Mouse (Mus musculus) spleen, adult 2 months (tissue): ENCODE measurements around the gene Ikzf4. TPM values are rescaled to one million over a fixed set of nuclear protein-coding genes. Genes with fewer than 3 reads are reported as not detected.
A peak's percentile ranks its signal among the peaks of the same experiment; 100 is the strongest.

Experiments used
- DNase-seq, 2 experiments: peaks; one replicate each; pipeline versions ENCODE4 v3.0.0 to v3.0.0-alpha.2; 2012 to 2021; ENCODE audit warnings: low spot score in 2 of 2, low read depth in 1 of 2
- H3K27ac ChIP-seq: fragments of 200-500 bp; 2 replicates; pipeline ENCODE4 v1.5.1; 2012; ENCODE audit warnings: low read length, inconsistent platforms; ENCODE audit not compliant: insufficient read depth
- H3K27me3 ChIP-seq: fragments of 200-500 bp; 2 replicates; pipeline ENCODE4 v1.6.1; 2012; ENCODE audit warnings: mild to moderate bottlenecking, moderate library complexity, low read length, inconsistent platforms; ENCODE audit not compliant: control insufficient read depth, insufficient read depth
- H3K36me3 ChIP-seq: fragments of 200-500 bp; 2 replicates; pipeline ENCODE4 v1.6.1; 2012; ENCODE audit warnings: mild to moderate bottlenecking, low read length, inconsistent platforms; ENCODE audit not compliant: control insufficient read depth, insufficient read depth
- H3K4me1 ChIP-seq: fragments of 200-500 bp; 2 replicates; pipeline ENCODE4 v1.6.1; 2011; ENCODE audit warnings: inconsistent platforms; ENCODE audit not compliant: control insufficient read depth, insufficient read depth, insufficient read length
- H3K4me3 ChIP-seq: fragments of 200-500 bp; 2 replicates; pipeline ENCODE4 v1.5.1; 2011; ENCODE audit warnings: mild to moderate bottlenecking, inconsistent platforms; ENCODE audit not compliant: insufficient read depth, insufficient read length; ENCODE audit errors: extremely low read depth
- CTCF ChIP-seq: fragments of 200-500 bp; IDR thresholded peaks from 2 replicates; pipeline ENCODE4 v1.5.1; 2011; ENCODE audit warnings: mild to moderate bottlenecking, inconsistent platforms; ENCODE audit not compliant: insufficient read depth, insufficient read length, insufficient replicate concordance; ENCODE audit errors: extremely low read depth
- POLR2A ChIP-seq: fragments of 200-500 bp; IDR thresholded peaks from 2 replicates; pipeline ENCODE4 v1.6.1; 2011; ENCODE audit warnings: low read depth, low read length, inconsistent platforms
- WGBS: fragments of 180-500 bp; shearing (Covaris S2); methylation state at CpG from one replicate; pipeline ENCODE4 v1.1.7; 2018; 5-methylcytosine and 5-hydroxymethylcytosine counted together
- polyA plus RNA-seq: library from polyadenylated mRNA; depleted of rRNA; stranded (reverse); fragments of >200 nt; gene quantifications from 2 replicates; pipeline ENCODE4 v1.2.3, GENCODE M21; 2012

Gene Ikzf4
- polyA plus RNA-seq, 1 experiment: 1.1 TPM

DNA sequence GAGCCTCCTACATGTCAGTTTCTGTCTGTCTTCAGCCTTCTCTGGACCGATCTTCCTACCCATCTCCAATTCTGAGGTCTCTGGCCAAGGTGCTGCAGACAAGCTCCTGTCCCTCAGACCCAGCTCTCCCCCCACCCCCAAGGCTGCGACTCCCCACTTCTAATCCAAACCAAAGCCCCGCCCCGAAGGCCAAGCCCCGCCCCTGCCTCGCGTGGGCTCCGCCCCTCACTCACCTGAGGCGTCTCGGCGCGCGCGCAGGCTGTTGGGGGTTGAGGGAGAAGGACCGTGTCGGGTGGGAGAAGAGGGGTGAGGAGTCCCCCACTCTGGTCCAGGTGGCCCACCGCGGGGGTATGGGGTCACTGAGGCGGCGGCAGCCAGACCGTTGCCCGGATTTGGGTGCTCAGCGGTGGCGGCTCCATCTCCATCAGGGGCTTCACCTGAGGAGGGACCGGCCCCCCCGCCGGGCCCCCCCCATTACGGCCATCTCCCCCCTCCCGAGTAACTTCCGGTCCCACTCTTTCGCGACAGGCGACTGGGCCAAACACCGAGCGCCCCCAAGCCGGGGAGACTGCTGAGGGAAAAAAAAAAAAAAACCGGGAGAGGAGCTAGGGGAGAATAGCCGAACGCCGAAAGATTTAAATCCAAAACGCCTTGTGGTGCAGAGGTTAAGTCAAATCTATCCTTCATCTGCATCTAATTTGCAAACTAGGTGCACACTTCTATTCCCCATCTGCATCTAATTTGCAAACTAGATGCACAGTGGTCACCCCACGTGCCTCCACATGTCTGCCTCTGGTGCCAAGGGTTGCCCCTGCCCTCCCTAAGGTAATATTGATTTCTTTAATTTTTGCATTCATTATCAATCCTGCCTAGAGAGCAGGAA is 23.2 kb upstream of the Ikzf4 start:
- peak in 1 of 2 experiments; percentile 31 for DNase-seq
- H3K4me3 ChIP-seq: peak overlapping the region; percentile 59
- no peak overlapping the region for H3K27ac ChIP-seq
- TF ChIP-seq CTCF: no peak
- TF ChIP-seq POLR2A: no peak
- H3K4me1 ChIP-seq: peaks cover 11% of the 10 kb centered on the region
- H3K27me3 ChIP-seq: 0 out of 2 replicates have a peak, but pooled peaks cover 1% of the 10 kb centered on the region
- H3K36me3 ChIP-seq: peaks cover 4% of the 10 kb centered on the region
- 4% methylated on average over 42 of the region's 42 CpGs for WGBS

DNA sequence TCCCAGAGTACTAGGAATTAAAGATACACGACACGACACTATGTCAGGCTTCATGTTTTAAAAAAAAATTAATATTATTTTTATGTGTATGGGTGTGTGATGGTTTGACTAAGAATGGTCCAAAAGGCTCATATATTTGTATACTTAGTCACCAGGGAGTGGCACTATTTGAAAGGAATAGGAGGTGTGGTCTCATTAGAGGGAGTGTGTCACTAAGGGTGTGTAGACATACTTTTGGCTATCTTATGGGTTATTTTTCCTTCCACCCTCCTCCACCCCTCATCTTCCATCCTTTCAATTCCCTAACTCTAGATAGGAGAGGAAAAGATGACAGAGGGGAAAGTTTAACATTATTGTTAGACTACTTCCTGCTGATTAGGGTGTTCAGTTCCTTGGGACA is 20.0 kb upstream of the Ikzf4 start:
- TF ChIP-seq POLR2A (no peak), CTCF (no peak)
- no peak overlapping the region for H3K27ac ChIP-seq
- H3K4me1 ChIP-seq: peaks cover 7% of the 10 kb centered on the region
- WGBS: 96% methylated on average over 2 of the region's 2 CpGs
- DNase-seq: no peak
- 0 out of 2 replicates have a peak, but pooled peaks cover 1% of the 10 kb centered on the region for H3K27me3 ChIP-seq
- no peak overlapping the region for H3K4me3 ChIP-seq
- 0 out of 2 replicates have a peak, but pooled peaks cover under 1% of the 10 kb centered on the region for H3K36me3 ChIP-seq

DNA sequence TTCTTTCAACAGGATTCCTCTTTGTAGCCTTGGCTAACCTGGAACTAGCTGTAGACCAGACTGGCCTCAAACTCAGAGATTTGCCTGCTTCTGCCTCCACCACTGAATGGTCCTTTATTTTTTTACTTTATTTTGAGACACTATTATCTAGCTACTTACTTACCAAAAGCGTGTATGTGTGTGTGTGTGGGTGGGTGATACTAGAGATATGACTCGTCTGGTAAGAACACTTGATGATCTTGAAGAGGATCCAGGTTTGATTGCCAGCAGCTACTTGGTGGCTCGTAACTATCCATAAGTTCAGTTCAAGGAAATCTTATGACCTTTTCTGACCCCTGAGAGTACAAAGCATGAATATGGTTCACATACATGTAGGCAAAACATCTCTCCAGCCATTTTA is 19.5 kb upstream of the Ikzf4 start:
- no peak for DNase-seq
- H3K27me3 ChIP-seq: 0 out of 2 replicates have a peak, but pooled peaks cover 1% of the 10 kb centered on the region
- no peak overlapping the region for H3K27ac ChIP-seq
- H3K4me1 ChIP-seq: peaks cover 7% of the 10 kb centered on the region
- no peaks in the 10 kb centered on the region for H3K36me3 ChIP-seq
- TF ChIP-seq CTCF (no peak), POLR2A (no peak)
- 76% methylated on average over 3 of the region's 3 CpGs for WGBS
- H3K4me3 ChIP-seq: no peak overlapping the region

DNA sequence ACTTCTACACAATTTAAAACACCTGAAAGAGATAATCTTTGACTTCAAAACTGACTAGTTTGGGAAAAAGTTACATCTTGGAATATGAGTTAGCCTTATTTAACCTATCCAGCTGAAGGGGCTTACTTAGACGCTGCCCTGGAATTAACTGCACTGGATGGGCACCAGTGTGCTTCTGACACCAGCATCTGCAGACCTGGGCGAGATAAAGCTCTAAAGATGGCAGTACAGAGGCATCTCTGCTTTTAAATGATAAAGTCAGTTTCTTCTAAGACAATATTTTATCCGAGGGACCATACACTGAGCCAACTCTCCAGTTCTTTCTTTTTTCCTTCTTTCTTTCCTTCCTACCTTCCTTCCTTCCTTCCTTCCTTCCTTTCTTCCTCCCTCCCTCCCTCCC is 19.0 kb upstream of the Ikzf4 start:
- no peak overlapping the region for H3K4me3 ChIP-seq
- H3K4me1 ChIP-seq: peaks cover 7% of the 10 kb centered on the region
- H3K36me3 ChIP-seq: no peaks in the 10 kb centered on the region
- H3K27ac ChIP-seq: no peak overlapping the region
- 0 out of 2 replicates have a peak, but pooled peaks cover 1% of the 10 kb centered on the region for H3K27me3 ChIP-seq
- WGBS: 75% methylated on average over 3 of the region's 3 CpGs
- no peak for TF ChIP-seq POLR2A
- no peak for TF ChIP-seq CTCF
- DNase-seq: no peak

DNA sequence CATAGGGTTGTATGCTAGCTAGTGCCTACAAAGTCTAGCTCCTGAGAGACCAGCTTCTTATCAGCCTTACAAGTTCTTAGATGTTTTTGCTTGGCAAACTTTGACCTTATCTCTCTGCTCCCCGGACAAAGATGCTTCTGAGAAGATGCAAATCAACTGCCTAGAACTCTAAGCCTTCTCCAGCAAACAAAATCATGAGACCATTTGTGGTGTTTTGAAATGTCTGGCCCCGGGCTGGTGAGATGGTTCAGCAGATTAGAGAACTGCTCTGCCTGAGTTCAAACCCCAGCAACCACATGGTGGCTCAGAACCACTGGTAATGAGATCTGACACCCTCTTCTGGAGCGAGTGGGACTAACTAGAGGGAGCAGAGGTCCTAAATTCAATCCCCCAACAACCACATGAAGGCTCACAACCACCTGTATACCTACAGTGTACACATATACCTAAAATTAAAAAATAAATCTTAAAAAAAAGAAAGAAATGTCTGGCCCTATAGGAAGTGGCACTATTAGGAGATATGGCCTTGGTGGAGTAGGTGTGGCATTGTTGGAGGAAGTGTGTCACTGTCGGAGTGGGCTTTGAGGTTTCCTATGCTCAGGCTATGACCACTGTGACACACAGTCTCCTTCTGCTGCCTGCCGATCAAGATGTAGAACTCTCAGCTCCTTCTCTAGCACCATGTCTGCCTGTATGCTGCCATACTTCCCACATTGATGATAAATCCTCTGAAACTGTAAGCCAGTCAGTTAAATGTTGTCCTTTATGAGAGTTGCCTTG is 17.8 kb upstream of the Ikzf4 start:
- Histone ChIP-seq H3K4me1 (no peaks in the 10 kb centered on the region), H3K27me3 (0 out of 2 replicates have a peak, but pooled peaks cover 1% of the 10 kb centered on the region), H3K4me3 (no peak overlapping the region), H3K36me3 (no peaks in the 10 kb centered on the region), H3K27ac (no peak overlapping the region)
- DNase-seq: no peak
- TF ChIP-seq CTCF (no peak), POLR2A (no peak)
- 39% methylated on average over 5 of the region's 5 CpGs for WGBS

DNA sequence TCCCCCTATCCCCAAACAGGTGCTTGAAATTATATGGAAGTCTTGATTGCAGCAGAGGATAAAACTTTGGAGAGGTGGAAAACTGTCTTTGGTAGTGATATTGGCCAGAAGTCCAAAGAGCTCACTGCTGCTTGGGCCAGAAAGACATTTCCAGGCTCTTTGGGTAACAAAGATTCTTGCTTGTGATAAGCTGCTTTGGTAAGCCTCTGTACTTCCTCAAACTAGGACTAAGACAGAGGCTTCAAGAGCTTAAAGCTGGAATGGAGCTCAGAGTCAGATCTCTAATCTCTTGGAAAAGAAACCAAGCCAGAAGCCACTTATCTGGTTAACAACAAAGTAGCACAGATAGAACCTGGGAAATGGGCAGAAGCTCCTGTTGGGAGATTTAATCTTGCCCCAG is 16.7 kb upstream of the Ikzf4 start:
- DNase-seq: no peak
- Histone ChIP-seq H3K4me3 (no peak overlapping the region), H3K36me3 (no peaks in the 10 kb centered on the region), H3K27me3 (0 out of 2 replicates have a peak, but pooled peaks cover 1% of the 10 kb centered on the region), H3K27ac (no peak overlapping the region), H3K4me1 (no peaks in the 10 kb centered on the region)
- no peak for TF ChIP-seq POLR2A
- TF ChIP-seq CTCF: no peak

DNA sequence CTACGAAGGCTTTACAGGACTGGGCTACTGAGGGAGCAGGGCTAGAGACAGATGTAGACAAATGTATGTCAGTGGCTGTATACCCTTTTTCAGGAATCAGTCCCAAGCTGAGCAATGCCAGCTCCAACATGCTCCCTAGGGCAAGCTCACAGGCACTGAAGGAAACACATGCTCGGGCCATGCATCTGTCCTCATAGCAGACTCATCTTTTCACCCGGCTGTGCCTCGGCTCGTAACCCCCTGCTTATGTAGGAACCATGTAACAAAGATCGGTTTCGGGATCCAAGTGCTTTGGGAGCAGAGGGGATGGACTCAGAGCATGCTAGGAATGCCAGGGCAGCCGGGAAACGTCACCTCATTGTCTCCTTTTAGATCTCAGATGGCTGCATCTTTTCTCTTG is 13.7 kb upstream of the Ikzf4 start:
- TF ChIP-seq CTCF (no peak), POLR2A (no peak)
- DNase-seq: no peak
- 82% methylated on average over 9 of the region's 9 CpGs for WGBS
- no peak overlapping the region for H3K4me3 ChIP-seq
- no peaks in the 10 kb centered on the region for H3K27me3 ChIP-seq
- no peaks in the 10 kb centered on the region for H3K36me3 ChIP-seq
- H3K27ac ChIP-seq: no peak overlapping the region
- no peaks in the 10 kb centered on the region for H3K4me1 ChIP-seq
